ENCODE assay signal across 8 mouse cellular contexts in the genomic region with DNA sequence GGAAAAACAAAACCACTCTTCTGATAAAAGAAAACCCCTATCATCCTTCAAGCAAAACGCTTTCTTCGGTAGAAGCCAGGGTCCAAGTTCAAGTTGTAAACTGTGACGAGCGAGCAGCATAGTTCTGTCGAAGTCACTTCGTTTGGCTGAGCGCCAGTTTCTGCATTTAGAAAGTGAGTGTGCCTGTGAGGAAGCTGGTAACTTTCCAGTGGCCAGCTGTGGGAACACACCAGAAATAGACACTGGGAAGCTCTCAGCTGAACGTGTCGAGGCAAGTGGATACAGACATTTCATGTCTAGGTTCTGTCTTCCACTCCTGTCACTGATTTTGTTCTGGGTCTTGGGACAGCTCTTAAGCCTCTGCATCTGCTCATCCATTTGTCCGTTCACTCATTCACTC. TPM values are rescaled to one million over a fixed set of nuclear protein-coding genes. Genes with fewer than 3 reads are reported as not detected.
DNase-seq lines count a peak whose midpoint lies in the region; ATAC-seq and TF ChIP-seq lines count a peak whose summit lies in the region.

No protein-coding gene starts in this region.

- H3K27ac ChIP-seq in forebrain, postnatal 0 days (ENCODE audit: low read depth, low read length) = 0 out of 2 replicates have a peak overlapping the region, but pooled peaks have one; percentile 9
- H3K27ac ChIP-seq in forebrain, embryonic 15.5 days (replicated peaks) = no peak overlapping the region; the same call in 1 of the 2 replicates
- peak overlapping the region; percentile 95 for H3K27ac ChIP-seq in heart, embryonic 13.5 days (replicated peaks)
- peak overlapping the region; percentile 74 for H3K27ac ChIP-seq in stomach, embryonic 14.5 days (ENCODE audit: low read length)

- ATAC-seq in forebrain, postnatal 0 days = peak; percentile 42
- ATAC-seq in forebrain, embryonic 15.5 days (replicated peaks) = no peak
- ATAC-seq in common myeloid progenitor, adult 5-6 weeks (replicated peaks; ENCODE audit: low read depth, poor library complexity, severe bottlenecking) = peak; percentile 70
- ATAC-seq in heart, embryonic 13.5 days (ENCODE audit: extremely low read depth, insufficient number of reproducible peaks, low FRiP score, low TSS enrichment) = peak; percentile 71; the same call in 1 of the 2 replicates
- peak; percentile 67 for ATAC-seq in stomach, embryonic 14.5 days (ENCODE audit: insufficient number of reproducible peaks, insufficient read depth, low FRiP score, low read depth)

- H3K4me3 ChIP-seq in forebrain, postnatal 0 days (ENCODE audit: low read depth, low read length) = no peak overlapping the region
- H3K4me3 ChIP-seq in forebrain, embryonic 15.5 days = no peak overlapping the region
- H3K4me3 ChIP-seq in heart, embryonic 13.5 days = peak overlapping the region; percentile 14; the same call in 1 of the 2 replicates
- no peak overlapping the region for H3K4me3 ChIP-seq in stomach, embryonic 14.5 days (ENCODE audit: low read depth, low read length)

- H3K4me2 ChIP-seq in forebrain, postnatal 0 days (ENCODE audit: low read depth) = no peak overlapping the region
- H3K4me2 ChIP-seq in forebrain, embryonic 15.5 days (replicated peaks) = no peak overlapping the region
- peak overlapping the region; percentile 58 for H3K4me2 ChIP-seq in heart, embryonic 13.5 days
- H3K4me2 ChIP-seq in stomach, embryonic 14.5 days (replicated peaks; ENCODE audit: low read depth, low read length) = no peak overlapping the region

- no peaks in the 10 kb centered on the region for H3K36me3 ChIP-seq in forebrain, postnatal 0 days (ENCODE audit: insufficient read depth)
- no peaks in the 10 kb centered on the region for H3K36me3 ChIP-seq in forebrain, embryonic 15.5 days
- H3K36me3 ChIP-seq in heart, embryonic 13.5 days = no peaks in the 10 kb centered on the region
- no peaks in the 10 kb centered on the region for H3K36me3 ChIP-seq in stomach, embryonic 14.5 days (ENCODE audit: control insufficient read depth, insufficient read depth, low read length)

- 49% methylated on average over 10 of the region's 10 CpGs for WGBS in forebrain, postnatal 0 days
- WGBS in forebrain, embryonic 15.5 days = 58% methylated on average over 10 of the region's 10 CpGs
- WGBS in heart, embryonic 13.5 days = 9% methylated on average over 10 of the region's 10 CpGs
- 3% methylated on average over 10 of the region's 10 CpGs for WGBS in large intestine, adult 2 months
- WGBS in stomach, embryonic 14.5 days = 36% methylated on average over 10 of the region's 10 CpGs

- peaks cover 4% of the 10 kb centered on the region for H3K4me1 ChIP-seq in forebrain, postnatal 0 days (ENCODE audit: insufficient read depth)
- H3K4me1 ChIP-seq in forebrain, embryonic 15.5 days = 0 out of 2 replicates have a peak, but pooled peaks cover 5% of the 10 kb centered on the region
- H3K4me1 ChIP-seq in heart, embryonic 13.5 days = peaks cover 24% of the 10 kb centered on the region
- H3K4me1 ChIP-seq in stomach, embryonic 14.5 days (ENCODE audit: control insufficient read depth, insufficient read depth, low read length) = peaks cover 12% of the 10 kb centered on the region; the same call in 1 of the 2 replicates

- H3K9me3 ChIP-seq in forebrain, postnatal 0 days (ENCODE audit: low read length) = no peaks in the 10 kb centered on the region
- no peaks in the 10 kb centered on the region for H3K9me3 ChIP-seq in forebrain, embryonic 15.5 days
- no peaks in the 10 kb centered on the region for H3K9me3 ChIP-seq in heart, embryonic 13.5 days
- no peaks in the 10 kb centered on the region for H3K9me3 ChIP-seq in stomach, embryonic 14.5 days (ENCODE audit: control insufficient read depth, low read depth, low read length)

- peak; percentile 70 for DNase-seq in forebrain, postnatal 0 days
- DNase-seq in large intestine, adult 2 months (ENCODE audit: low read depth, low spot score) = peak; percentile 92
- peak; percentile 95 for DNase-seq in lung, postnatal 14 days
- DNase-seq in thymus, postnatal 14 days = no peak

- no peaks in the 10 kb centered on the region for H3K27me3 ChIP-seq in forebrain, postnatal 0 days (ENCODE audit: insufficient read depth, low read length)
- H3K27me3 ChIP-seq in forebrain, embryonic 15.5 days = no peaks in the 10 kb centered on the region
- H3K27me3 ChIP-seq in heart, embryonic 13.5 days (replicated peaks) = no peaks in the 10 kb centered on the region
- H3K27me3 ChIP-seq in stomach, embryonic 14.5 days (ENCODE audit: control insufficient read depth, insufficient read depth, low read length) = no peaks in the 10 kb centered on the region

- no peak overlapping the region for H3K9ac ChIP-seq in forebrain, postnatal 0 days
- H3K9ac ChIP-seq in forebrain, embryonic 15.5 days (replicated peaks) = no peak overlapping the region
- peak overlapping the region; percentile 65 for H3K9ac ChIP-seq in heart, embryonic 13.5 days
- no peak overlapping the region for H3K9ac ChIP-seq in stomach, embryonic 14.5 days (replicated peaks; ENCODE audit: low read depth, low read length)

- no peak for TF ChIP-seq CTCF in forebrain, postnatal 0 days (IDR thresholded peaks at IDR 0.05; ENCODE audit: low read depth)

RNA-seq across cellular contexts. Expression of a gene that starts 15.2 kb away (rescaled TPM):
- total RNA-seq in forebrain, postnatal 0 days (2014; rRNA removed) = 64.9 and 75.5 TPM in 2 replicates
- polyA plus RNA-seq in forebrain, postnatal 0 days (2015; fragmentation: Nextera tagmentation; extraction: Ambion mirVana) = 84.9 and 101 TPM in 2 replicates
- polyA plus RNA-seq in forebrain, embryonic 15.5 days (2015; fragmentation: Nextera tagmentation; extraction: Ambion mirVana) = 84.3 and 89.5 TPM in 2 replicates
- total RNA-seq in common myeloid progenitor, adult 5-6 weeks (2017) = 42.0 and 47.7 TPM in 2 replicates
- 92.6 and 93.3 TPM in 2 replicates for polyA plus RNA-seq in heart, embryonic 13.5 days (2015; fragmentation: Nextera tagmentation; extraction: Ambion mirVana)
- 17.1 and 22.0 TPM in 2 replicates for polyA plus RNA-seq in large intestine, adult 2 months (2012; rRNA removed)
- 86.0 and 90.8 TPM in 2 replicates for polyA plus RNA-seq in stomach, embryonic 14.5 days (2014; fragmentation: Nextera tagmentation; extraction: Ambion mirVana)

RNA-seq across cellular contexts. Expression of a gene that starts 24.3 kb away (rescaled TPM):
- total RNA-seq in forebrain, postnatal 0 days (2014; rRNA removed) = 81.9 and 84.2 TPM in 2 replicates
- 179 and 215 TPM in 2 replicates for polyA plus RNA-seq in forebrain, postnatal 0 days (2015; fragmentation: Nextera tagmentation; extraction: Ambion mirVana)
- polyA plus RNA-seq in forebrain, embryonic 15.5 days (2015; fragmentation: Nextera tagmentation; extraction: Ambion mirVana) = 56.2 and 60.7 TPM in 2 replicates
- not detected in 2 replicates for total RNA-seq in common myeloid progenitor, adult 5-6 weeks (2017)
- polyA plus RNA-seq in heart, embryonic 13.5 days (2015; fragmentation: Nextera tagmentation; extraction: Ambion mirVana) = 0.23 TPM in 1 of 2 replicates, not detected in the other
- 0.87 and 0.88 TPM in 2 replicates for polyA plus RNA-seq in large intestine, adult 2 months (2012; rRNA removed)
- 1.2 and 1.4 TPM in 2 replicates for polyA plus RNA-seq in stomach, embryonic 14.5 days (2014; fragmentation: Nextera tagmentation; extraction: Ambion mirVana)

Comparison
In these comparisons a context has a peak if more than half of its experiments do, and no peak if none do; other contexts are left out.
1. RNA of a gene that starts 24.3 kb away (polyA plus RNA-seq): 179 to 215 TPM in forebrain, postnatal 0 days and 56.2 to 60.7 TPM in forebrain, embryonic 15.5 days; 1.2 to 1.4 TPM in stomach, embryonic 14.5 days, 0.87 to 0.88 TPM in large intestine, adult 2 months and 0.23 TPM in heart, embryonic 13.5 days; every median in the first group is over 10 times any median in the second.